Mouse (Mus musculus) neural tube, embryonic 11.5 days (tissue): ENCODE measurements at regions not wholly inside any gene's neighbourhood (a gene's known extent, or its start where the extent isn't known, plus 50 kb on each side); places are given as distances from the start of the nearest gene placed in this dataset.
"Not testable (repeated sequence)": the region's sequence is repeated elsewhere in the genome, so short reads cannot be mapped to it uniquely, and the experiment has no call there.

ENCODE experiments used
- ATAC-seq: fragments of 200-750 bp; cut with Nextera tagmentation; 2 replicates; pipeline ENCODE4 v1.8.0; 2017; ENCODE audit warnings: moderate number of reproducible peaks, mild to moderate bottlenecking, moderate TSS enrichment, moderate library complexity; ENCODE audit not compliant: insufficient read depth, low FRiP score, low TSS enrichment
- DNase-seq: peaks from one replicate; pipeline ENCODE4 v3.0.0-alpha.2; 2015; ENCODE audit warnings: low spot score
- H3K27ac ChIP-seq: fragments of 300-500 bp; sonication (generic); 2 replicates; pipeline ENCODE4 v1.5.1; 2014; ENCODE audit warnings: low read depth, mild to moderate bottlenecking, low read length
- H3K27me3 ChIP-seq: fragments of 300-500 bp; sonication (generic); 2 replicates; pipeline ENCODE4 v1.6.1; 2014; ENCODE audit warnings: mild to moderate bottlenecking, low read length, mixed read lengths; ENCODE audit not compliant: control insufficient read depth, insufficient read depth
- H3K36me3 ChIP-seq: fragments of 300-500 bp; sonication (generic); 2 replicates; pipeline ENCODE4 v1.6.1; 2014; ENCODE audit warnings: mild to moderate bottlenecking, low read length, moderate library complexity, mixed read lengths; ENCODE audit not compliant: control insufficient read depth, insufficient read depth
- H3K4me1 ChIP-seq: fragments of 300-500 bp; sonication (generic); 2 replicates; pipeline ENCODE4 v1.6.1; 2014; ENCODE audit warnings: low read length, mixed read lengths; ENCODE audit not compliant: control insufficient read depth, insufficient read depth
- H3K4me2 ChIP-seq: fragments of 300-500 bp; sonication (generic); 2 replicates; pipeline ENCODE4 v1.6.1; 2014; ENCODE audit warnings: low read depth, mild to moderate bottlenecking, moderate library complexity
- H3K4me3 ChIP-seq: fragments of 300-500 bp; sonication (generic); 2 replicates; pipeline ENCODE4 v1.5.1; 2014; ENCODE audit warnings: low read depth, low read length
- H3K9ac ChIP-seq: fragments of 300-500 bp; sonication (generic); 2 replicates; pipeline ENCODE4 v1.6.1; 2014; ENCODE audit warnings: mild to moderate bottlenecking, low read length
- H3K9me3 ChIP-seq: fragments of 300-500 bp; sonication (generic); 2 replicates; pipeline ENCODE4 v1.6.1; 2016; ENCODE audit warnings: low read length; ENCODE audit not compliant: control insufficient read depth
- WGBS: fragments of 180-500 bp; shearing (Covaris S2); extraction: QIAGEN DNeasy Blood & Tissue Kit; methylation state at CpG from one replicate; pipeline ENCODE4 v1.1.7; 2014; 5-methylcytosine and 5-hydroxymethylcytosine counted together

DNA sequence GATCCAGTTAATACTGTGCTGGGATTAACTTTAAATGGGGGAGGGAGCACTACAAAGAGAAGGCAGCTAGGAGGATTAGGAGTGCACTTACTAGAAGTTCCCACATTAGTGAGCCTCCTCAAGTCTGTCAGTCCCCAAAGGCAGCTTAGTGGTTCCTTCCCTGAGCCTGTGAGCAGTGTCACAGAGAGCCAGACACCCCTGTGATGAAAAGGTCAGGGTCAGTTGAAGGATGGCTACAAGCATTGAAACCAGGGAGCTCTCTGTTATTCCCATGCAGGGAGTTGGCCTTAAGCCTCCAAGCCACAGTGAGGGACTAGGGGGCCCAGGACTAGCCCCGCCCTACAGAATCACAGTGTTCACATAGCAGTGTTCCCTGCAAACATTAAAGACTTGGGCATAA is 285.9 kb upstream of the Sfrp2 start:
- no peak overlapping the region for H3K4me2 ChIP-seq
- no peaks in the 10 kb centered on the region for H3K27me3 ChIP-seq
- ATAC-seq (no peak), DNase-seq (no peak)
- no peak overlapping the region for H3K9ac ChIP-seq
- no peak overlapping the region for H3K27ac ChIP-seq
- H3K4me3 ChIP-seq, result no peak overlapping the region
- 68% methylated on average over 1 of the region's 1 CpGs for WGBS
- no peaks in the 10 kb centered on the region for H3K4me1 ChIP-seq
- H3K9me3 ChIP-seq, result no peaks in the 10 kb centered on the region
- H3K36me3 ChIP-seq, result no peaks in the 10 kb centered on the region

DNA sequence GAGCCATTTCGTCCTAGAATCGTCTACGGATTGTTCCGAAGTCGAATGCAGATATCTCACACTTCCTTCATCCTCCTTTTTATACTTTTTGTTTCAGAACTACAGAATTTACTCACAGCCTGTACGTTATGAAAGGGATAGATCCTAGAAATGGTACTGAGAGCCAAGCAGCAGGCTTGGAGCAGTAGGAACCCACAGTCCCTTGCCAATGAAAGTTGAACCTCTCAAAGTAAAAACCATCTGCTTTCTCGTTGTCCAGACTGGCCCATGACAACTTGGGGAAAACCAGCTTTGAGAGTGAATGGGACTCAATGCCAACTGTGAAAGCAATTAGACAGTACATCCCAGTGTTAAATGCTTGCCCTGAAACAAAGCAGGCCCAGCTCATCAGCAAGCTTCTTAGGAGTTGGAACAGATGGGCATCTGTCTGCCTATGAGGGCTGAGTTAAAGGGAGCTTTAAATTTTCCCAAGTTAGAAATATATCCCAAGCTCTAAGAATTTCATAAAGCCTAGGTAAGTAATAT is 279.9 kb upstream of the Sfrp2 start:
- Histone ChIP-seq H3K4me3 (no peak overlapping the region), H3K27me3 (no peaks in the 10 kb centered on the region), H3K27ac (no peak overlapping the region), H3K4me2 (no peak overlapping the region), H3K9me3 (no peaks in the 10 kb centered on the region), H3K9ac (no peak overlapping the region), H3K4me1 (no peaks in the 10 kb centered on the region), H3K36me3 (no peaks in the 10 kb centered on the region)
- ATAC-seq (no peak), DNase-seq (no peak)
- WGBS, result 86% methylated on average over 7 of the region's 7 CpGs

DNA sequence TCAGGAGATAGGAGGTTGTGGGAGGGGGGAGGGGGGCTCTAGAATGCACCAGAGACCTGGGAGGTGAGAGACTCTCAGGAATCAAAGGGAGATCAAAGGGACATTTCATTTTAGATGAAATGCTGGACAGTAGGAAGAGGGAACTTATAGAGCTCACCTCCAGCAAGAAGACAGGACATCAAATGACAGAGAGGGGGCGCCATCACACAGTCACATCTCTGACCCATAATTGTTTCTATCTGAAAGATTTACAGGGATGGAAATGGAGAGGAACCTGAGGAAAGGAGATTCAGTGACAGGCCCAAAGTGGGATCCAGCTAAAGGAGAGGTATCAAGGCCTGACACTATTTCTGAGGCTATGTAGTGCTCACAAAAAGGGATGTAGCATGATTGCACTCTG is 270.5 kb upstream of the Sfrp2 start:
- H3K36me3 ChIP-seq, result no peaks in the 10 kb centered on the region
- DNase-seq, result no peak

DNA sequence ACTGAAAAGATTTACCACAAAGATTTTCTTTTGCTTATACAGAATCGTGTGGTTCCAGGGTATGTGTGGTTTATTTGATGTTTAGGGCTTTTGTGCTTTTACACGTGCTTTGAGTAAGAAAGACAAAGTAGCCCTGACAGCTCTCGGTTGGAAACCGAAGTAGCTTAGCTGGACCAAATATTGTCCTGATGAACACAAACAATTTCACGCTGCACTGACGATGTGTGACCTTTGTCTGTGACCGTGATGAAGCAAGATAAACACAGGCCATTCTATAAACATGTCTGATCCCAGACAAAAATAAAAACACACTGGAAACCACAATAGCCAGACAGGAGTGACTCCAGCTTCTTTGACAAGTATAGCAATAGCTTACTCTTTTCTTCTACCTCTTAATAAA is 262.2 kb upstream of the Sfrp2 start:
- no peak overlapping the region for H3K9ac ChIP-seq
- DNase-seq, result no peak
- H3K27me3 ChIP-seq, result no peaks in the 10 kb centered on the region
- H3K4me2 ChIP-seq, result no peak overlapping the region
- WGBS, result 29% methylated on average over 7 of the region's 7 CpGs
- H3K27ac ChIP-seq, result no peak overlapping the region
- no peak overlapping the region for H3K4me3 ChIP-seq
- H3K36me3 ChIP-seq, result no peaks in the 10 kb centered on the region
- H3K9me3 ChIP-seq, result no peaks in the 10 kb centered on the region
- H3K4me1 ChIP-seq, result no peaks in the 10 kb centered on the region
- no peak for ATAC-seq

More for the DNA sequence above, 270.5 kb upstream of the Sfrp2 start:
- ATAC-seq, result no peak
- H3K4me3 ChIP-seq, result no peak overlapping the region
- no peaks in the 10 kb centered on the region for H3K9me3 ChIP-seq
- H3K9ac ChIP-seq, result no peak overlapping the region
- H3K27ac ChIP-seq, result no peak overlapping the region
- H3K27me3 ChIP-seq, result no peaks in the 10 kb centered on the region
- 35% methylated on average over 1 of the region's 1 CpGs for WGBS
- no peaks in the 10 kb centered on the region for H3K4me1 ChIP-seq
- no peak overlapping the region for H3K4me2 ChIP-seq

DNA sequence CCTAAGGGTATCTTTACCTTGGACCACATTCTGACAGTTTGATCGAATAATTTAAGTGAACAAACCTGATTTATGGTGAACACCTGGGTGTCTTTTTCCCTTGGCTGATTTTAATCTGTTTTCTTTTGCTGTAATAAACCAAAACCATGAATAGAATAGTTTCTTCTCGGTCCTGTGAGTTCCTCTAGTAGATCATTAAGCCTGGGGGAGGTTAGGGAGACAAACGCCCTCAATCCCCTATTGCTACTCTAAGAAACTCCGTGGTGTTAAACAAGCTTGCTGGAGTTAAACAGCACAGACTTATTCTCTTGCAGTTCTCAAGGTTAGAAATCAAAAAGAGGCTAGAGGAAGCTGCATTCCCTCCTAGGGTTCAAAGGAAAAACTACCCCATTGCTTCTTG is 249.5 kb upstream of the Sfrp2 start:
- WGBS, result 48% methylated on average over 4 of the region's 4 CpGs
- ATAC-seq (no peak), DNase-seq (no peak)
- H3K36me3 ChIP-seq, result no peaks in the 10 kb centered on the region
- H3K9me3 ChIP-seq, result no peaks in the 10 kb centered on the region
- H3K9ac ChIP-seq, result no peak overlapping the region
- H3K4me1 ChIP-seq, result no peaks in the 10 kb centered on the region
- no peak overlapping the region for H3K4me2 ChIP-seq
- H3K4me3 ChIP-seq, result no peak overlapping the region
- H3K27ac ChIP-seq, result no peak overlapping the region
- no peaks in the 10 kb centered on the region for H3K27me3 ChIP-seq

DNA sequence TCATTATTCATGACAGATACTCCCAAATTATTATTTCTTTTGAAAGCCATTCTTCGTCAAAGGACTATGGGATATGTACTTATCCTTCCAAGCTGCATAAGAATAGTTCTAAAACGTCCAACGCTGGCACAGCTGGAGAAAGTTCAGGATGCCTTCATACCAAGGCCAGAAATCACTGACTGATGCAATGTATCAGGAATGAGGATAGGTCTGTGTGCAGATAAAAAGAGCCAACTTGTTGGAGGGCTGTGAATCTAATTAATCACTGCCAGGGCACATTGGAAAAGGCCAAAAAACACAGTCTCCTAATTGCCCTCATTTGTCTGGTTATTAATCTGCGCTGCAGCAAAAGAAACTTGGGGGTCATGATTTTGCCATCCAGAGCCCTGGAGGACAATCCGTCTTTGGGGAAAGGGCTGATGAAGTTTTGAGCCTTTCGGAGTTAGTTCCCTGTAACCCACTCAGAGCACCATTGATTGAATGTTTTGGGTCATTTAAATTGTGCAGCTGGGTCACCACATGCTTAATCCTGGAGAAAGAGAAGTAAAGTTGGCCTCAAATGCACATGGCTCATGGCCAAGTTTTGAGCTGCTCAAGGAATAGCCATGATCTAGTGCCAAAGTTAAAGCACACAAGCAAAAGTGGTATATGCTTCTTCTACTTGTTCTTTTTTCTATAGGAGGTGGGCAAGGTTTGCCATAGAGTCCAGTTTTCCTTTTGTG is 248.0 kb upstream of the Sfrp2 start:
- H3K9ac ChIP-seq, result no peak overlapping the region
- H3K4me3 ChIP-seq, result no peak overlapping the region
- no peak for ATAC-seq
- no peaks in the 10 kb centered on the region for H3K27me3 ChIP-seq
- no peaks in the 10 kb centered on the region for H3K9me3 ChIP-seq
- 75% methylated on average over 6 of the region's 6 CpGs for whole genome bisulfite sequencing
- no peak overlapping the region for H3K27ac ChIP-seq
- DNase-seq, result no peak
- H3K4me2 ChIP-seq, result no peak overlapping the region
- H3K4me1 ChIP-seq, result no peaks in the 10 kb centered on the region
- no peaks in the 10 kb centered on the region for H3K36me3 ChIP-seq

DNA sequence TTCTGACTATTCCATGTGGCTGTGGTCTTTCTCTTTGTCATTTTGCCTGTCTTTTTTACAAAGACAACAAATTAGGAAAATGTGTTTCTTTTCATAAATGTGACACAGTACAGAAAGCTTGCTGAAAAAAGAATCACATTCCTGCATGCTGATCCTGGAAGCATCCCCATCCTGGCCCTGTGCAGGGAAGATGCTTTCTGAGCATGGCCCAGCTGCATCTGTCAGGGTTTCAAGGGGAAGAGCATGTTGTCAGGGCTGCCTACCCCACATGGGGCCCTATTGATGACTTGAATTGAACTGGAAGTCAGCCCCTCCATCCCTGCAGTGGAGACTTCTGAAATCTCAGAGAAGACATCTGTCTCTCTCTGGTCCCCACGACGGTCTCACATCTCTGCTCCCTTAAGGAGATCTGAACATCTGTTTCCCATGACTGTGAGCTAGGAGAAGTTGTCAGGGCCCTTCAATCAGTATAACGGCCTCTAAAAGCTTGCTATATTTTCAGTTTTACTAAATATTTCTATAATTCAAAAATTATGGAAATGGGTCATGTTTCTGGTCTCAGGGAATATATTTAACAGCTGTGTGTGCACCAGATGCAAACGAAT is 235.8 kb upstream of the Sfrp2 start:
- no peak overlapping the region for H3K4me2 ChIP-seq
- H3K9me3 ChIP-seq, result no peaks in the 10 kb centered on the region
- DNase-seq (no peak), ATAC-seq (no peak)
- no peaks in the 10 kb centered on the region for H3K36me3 ChIP-seq
- no peak overlapping the region for H3K9ac ChIP-seq
- no peaks in the 10 kb centered on the region for H3K4me1 ChIP-seq
- H3K27me3 ChIP-seq, result no peaks in the 10 kb centered on the region
- no peak overlapping the region for H3K27ac ChIP-seq
- 71% methylated on average over 4 of the region's 4 CpGs for WGBS
- no peak overlapping the region for H3K4me3 ChIP-seq

DNA sequence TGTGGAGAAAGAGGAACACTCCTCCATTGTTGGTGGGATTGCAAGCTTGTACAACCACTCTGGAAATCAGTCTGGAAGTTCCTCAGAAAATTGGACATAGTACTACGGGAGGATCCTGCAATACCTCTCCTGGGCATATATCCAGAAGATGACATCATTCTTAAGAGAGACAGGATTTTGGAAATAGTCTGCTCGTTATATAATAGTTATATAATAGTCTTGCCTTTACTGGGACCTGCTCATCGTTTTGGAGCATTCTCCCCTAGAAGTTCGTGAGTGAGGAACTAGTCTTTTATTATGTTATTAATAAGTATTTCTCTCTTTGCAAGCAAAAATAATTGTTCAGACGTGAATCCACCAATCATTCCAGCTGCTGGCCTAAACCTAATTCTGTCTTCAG is 229.5 kb upstream of the Sfrp2 start:
- not testable (repeated sequence) for ATAC-seq, H3K27me3 ChIP-seq, H3K9me3 ChIP-seq, H3K9ac ChIP-seq, H3K4me3 ChIP-seq, H3K36me3 ChIP-seq, H3K27ac ChIP-seq, DNase-seq, H3K4me1 ChIP-seq, H3K4me2 ChIP-seq
- 89% methylated on average over 5 of the region's 5 CpGs for WGBS

DNA sequence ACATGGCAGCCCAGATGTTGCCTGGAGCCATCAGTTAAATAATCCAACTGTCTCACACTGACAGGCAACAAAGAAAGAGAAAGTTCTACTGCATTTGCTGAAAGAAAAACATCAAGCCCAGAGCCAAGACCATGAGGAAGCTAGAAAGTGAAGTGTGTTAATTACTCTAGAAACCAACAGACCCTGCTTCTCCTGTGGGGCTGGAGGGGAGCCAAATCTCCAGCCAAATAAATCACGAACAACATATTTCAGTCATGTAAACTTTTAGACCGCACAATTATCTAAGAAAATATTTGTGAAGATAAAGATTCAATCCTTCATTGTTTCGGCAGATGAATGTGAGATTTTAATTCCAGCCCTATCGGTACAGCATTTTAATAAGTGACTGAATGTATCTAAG is 228.9 kb upstream of the Sfrp2 start:
- no peak for DNase-seq
- no peaks in the 10 kb centered on the region for H3K36me3 ChIP-seq
- H3K4me2 ChIP-seq, result no peak overlapping the region
- ATAC-seq, result no peak
- no peak overlapping the region for H3K4me3 ChIP-seq
- H3K9ac ChIP-seq, result no peak overlapping the region
- H3K9me3 ChIP-seq, result no peaks in the 10 kb centered on the region
- WGBS, result 88% methylated on average over 4 of the region's 4 CpGs
- H3K27ac ChIP-seq, result no peak overlapping the region
- H3K4me1 ChIP-seq, result no peaks in the 10 kb centered on the region
- no peaks in the 10 kb centered on the region for H3K27me3 ChIP-seq
